Mouse (Mus musculus): ENCODE data around the gene Prkag3.

The Prkag3 gene

DNA sequence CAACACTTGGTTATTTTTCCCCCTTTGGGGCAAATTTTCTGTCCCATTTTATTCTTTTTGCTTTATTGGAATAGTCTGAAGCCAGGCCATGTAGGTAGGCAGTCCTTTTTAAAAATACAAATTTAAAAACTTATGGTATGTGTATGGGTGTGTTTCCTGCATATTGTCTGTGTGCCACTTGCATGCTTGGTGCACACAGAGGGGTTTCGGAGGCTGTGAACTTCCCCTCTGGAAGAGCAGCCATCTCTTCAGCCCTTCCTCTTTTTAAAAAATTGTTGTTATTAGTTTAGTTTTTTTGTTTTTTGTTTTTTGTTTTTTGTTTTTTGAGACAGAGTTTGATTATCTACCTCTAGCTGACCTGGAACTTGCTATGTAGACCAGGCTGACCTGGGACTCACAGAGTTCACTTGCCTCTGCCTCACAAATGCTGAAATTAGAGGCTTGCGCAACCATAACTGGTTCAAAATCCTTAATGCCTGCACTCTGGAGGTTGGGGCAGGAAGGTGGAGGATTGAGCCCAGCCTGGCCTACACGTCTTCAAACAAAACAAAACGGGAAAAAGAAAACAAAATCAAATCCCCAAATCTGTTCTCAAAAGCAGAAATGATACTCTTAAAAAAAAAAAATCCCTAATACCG, 36.4 kb downstream of the Prkag3 start:
- DNase-seq: no peak

DNA sequence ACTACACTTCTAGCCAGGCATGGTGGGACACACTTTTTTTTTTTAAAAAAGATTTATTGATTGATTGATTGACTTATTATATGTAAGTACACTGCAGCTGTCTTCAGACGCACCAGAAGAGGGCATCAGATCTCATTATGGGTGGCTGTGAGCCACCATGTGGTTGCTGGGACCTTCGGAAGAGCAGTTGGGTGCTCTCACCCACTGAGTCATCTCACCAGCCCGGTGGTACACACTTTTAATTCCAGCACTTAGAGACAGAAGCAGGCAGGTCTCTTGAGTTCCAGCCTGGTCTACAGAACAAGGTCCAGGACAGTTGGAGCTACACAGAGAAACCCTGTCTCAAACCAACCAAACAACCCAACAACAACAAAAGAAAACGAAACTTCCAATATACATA, 37.0 kb downstream of the Prkag3 start:
- DNase-seq: no peak

DNA sequence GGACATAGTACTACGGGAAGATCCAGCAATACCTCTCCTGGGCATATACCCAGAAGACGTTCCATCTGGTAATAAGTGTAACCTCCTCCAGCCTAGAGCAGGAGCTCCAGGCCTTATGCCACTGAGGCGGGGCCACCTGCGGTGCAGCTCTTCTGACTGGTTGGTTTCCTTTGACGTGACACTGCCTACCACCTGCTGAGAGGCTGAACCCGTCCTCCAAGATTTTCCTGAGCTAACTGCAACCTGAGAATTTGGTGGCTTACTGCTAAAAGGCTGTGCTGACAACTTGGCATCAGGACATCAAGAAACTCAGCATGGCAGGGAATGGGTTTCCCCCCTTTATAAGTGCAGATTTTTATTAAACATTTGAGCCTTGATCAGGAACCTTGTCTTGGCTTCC, 39.5 kb downstream of the Prkag3 start:
- DNase-seq: no peak

DNA sequence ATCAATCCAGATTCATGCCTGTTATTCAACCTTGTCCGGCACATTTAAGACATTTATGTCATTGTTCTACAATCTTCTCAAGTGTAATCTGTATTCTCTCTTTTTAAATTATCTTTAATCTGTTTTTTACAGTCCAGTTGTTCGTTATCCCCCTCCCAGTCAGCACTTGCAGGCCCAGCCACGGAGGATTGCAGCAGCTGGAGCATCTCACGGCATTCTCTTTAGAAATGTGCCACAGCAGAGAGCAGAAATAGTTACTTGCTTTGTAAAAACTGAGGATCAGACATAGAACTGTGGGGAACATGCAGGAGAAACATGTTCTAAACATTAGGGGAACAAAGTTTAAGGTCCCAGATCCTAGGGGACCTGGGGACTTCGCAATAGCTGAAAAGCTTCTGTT, 44.0 kb downstream of the Prkag3 start:
- no peak for DNase-seq

DNA sequence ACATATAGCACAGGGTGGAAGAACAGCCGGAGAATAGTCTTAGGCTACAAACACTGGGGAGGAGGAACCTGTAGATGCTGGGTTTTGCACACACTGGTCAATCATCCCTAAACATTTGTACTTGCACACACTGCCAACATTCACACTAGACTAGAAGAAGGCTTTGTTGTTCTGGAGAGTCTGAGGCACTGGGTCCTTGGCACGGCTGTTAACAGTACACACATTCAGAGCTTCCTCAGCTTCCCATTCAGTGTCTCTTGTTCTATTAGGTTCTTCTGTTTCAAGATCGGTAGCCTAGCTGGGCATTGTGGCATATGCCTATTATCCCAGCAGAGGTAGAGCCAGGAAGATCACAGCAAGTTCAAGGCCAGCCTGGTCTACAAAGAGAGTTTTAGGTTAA, 44.9 kb downstream of the Prkag3 start:
- no peak for DNase-seq

DNA sequence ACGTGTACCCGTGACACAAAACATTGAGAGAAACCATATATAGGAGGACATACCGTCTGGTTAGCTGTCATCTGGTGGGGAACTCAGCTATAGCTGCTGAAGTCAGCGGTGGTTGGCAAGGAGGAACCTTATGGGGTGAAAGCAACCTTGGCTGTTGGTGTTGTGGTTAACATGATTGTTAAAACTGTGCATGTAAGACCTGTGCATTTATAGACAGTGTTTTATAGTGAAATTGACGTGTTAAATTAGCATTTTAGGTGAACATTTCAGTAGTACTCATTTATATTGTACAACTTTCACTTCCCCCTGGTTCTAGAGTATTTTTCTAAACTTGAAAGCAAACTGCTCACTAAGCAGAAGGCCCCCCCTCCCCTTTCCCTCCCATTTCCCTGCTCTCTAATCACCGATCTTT, 46.9 kb downstream of the Prkag3 start:
- no peak for DNase-seq

DNA sequence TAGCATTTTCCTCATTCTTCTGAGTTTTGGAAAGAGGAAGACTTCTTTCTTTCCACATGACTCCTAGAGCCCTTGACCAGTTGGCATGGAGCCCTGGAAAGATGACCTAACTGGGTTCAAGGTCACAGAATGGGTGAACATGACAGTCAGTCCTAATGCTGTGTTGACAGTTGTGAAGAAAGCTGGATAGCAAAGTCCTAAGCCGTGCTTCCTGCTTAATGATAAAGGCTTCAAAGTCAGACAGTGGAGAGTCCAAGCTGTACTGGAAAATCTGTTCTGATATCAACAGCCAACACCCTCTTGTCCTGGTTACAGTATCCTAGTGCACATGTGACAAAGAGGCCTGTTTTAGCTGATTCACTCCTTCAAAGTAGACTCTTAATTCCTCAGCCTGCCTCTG, 50.2 kb downstream of the Prkag3 start:
- no peak for DNase-seq

DNA sequence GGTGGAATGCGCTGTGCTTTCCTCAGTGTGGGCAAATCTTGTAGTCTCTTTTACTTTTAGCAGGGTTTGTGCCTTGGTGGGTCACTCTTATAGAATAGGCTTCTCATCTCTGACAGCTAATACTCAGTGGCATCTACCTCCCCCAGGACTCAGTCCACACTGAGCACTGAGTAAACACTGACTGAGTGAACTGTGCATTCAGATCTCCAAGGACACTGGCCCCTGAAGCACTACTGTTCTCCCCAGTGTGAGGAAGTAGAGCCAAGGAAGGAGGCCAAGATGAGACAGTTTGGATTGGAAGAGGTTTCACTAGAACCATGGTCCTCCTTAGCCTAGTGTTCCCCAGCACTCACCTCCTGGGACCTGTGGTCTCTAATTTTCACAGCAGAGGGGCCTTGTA, 50.7 kb downstream of the Prkag3 start:
- DNase-seq: no peak

DNA sequence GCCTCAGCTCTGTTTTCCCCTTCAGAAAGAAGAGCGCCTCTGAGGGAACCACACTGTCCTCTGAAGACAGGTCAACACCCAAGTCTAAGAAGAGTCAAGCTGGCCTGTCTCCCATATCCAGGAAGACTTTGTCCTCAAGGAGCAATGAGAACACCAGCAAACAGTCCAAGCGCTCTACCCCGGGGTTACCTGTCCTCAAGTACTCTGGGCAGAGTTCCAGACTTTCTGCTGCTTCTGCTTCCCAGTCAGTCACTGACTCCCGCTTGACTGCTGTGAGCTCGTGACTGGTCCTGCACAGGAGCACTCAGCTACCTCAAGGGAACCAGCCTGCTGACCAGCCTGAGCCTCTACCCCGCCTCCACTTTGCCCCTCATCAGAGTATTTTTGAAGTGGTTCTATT, 51.6 kb downstream of the Prkag3 start:
- no peak for DNase-seq

DNA sequence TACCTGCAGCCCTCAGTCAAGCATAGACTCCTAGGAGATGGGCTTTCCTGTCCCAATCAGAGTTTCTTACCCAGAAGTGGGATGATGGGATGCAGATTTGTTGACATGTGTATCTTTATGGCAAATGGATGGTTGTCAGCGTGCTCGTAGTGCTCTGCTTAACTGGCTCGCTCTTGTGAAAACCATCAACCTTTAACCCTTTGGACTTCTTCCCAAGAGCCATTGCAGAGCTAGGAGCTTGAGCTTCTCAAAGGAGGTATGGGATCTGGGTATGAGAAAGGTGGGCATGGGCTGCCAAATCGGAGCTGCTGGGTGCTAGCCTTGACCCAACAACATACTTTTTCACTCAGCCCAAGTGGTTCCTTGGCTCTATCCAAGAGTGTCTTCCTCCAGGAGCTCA, 53.2 kb downstream of the Prkag3 start:
- DNase-seq: no peak

DNA sequence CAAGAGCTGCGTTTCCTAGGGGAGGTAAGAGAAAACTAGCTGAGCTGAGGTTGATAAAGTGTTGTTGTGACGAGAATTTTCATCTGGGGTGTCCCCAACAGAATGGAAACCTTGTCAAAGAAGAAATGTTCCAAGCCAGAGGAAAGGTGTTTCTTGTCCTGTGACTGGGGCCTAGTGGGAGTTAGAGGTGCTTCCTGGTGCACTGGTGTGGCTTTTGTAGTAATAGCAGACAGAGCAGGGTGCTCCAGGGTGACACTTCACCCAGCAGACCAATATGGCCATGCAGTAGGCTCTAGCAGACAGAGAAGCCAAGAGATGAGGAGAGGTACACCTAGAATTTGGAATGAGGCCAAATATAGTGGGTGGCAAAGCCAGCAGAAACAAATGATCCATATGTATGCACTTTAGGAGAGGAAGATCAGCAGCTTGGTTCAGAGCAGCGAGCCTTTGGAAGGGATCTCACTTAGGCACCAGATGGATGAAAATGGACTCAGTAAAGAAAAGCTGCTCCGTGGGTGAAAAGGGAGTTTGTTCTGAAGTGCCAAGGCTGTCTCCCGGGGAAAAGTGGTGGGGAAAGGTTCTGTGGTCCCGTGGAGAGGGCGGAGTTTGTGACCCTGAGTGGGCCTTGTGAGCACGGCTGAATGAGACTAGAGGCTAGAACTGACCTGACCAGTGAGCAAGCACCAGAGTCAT, 55.0 kb downstream of the Prkag3 start:
- DNase-seq: no peak
